Mouse (Mus musculus) mouse embryonic stem cell (cell line): Measurements from ENCODE around the gene Cma1.
"Not testable (repeated sequence)": the region's sequence is repeated elsewhere in the genome, so short reads cannot be mapped to it uniquely, and the experiment has no call there.

Experiments used
- in situ Hi-C, 2 experiments: fragments of 300-500 bp; cut with MboI; formaldehyde crosslinking; loops; 1 replicate in 1 of 2; 3 replicates in 1 of 2; pipeline ENCODE4 v1.14.3; 2019 to 2020; ENCODE audit warnings: low sequenced_read_pairs in 2 of 2, low pct_unique_long_range_greater_than_20kb in 1 of 2, mixed read lengths in 1 of 2; ENCODE audit not compliant: unreplicated experiment in 1 of 2

Cma1 gene

DNA sequence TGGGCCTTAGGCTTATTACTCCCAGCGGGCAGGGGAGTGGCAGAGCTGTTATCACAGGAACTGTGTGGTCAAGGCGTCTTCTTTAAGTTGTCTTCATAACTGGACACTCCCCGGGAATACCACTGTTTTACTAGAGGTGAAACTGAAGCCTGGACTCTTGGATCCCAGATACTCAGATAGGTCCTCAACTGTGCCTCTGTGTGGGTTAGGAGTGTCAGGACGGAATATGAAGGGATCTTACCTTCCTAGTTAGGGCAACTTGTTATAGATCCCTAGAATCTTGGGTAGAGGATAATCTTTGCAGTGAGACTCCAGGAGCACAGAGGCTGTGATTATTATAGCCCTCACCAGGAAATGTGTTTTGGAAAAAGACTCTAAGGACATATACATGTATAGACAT, at the start of gene Cma1:
Cma1 (minus strand) TSS at position 101 of the 400 bp plus-strand sequence.
- in situ Hi-C loops = no loop called here

- in situ Hi-C loops = not testable (repeated sequence)
Observed at GRCm38 (mm10) chr14:55987464-55987863, 43.0 kb upstream of the Cma1 start.

- in situ Hi-C loops = not testable (repeated sequence)
Observed at GRCm38 (mm10) chr14:55963900-55964299, 19.4 kb upstream of the Cma1 start.

GRCm38 (mm10) chr14:55963263-55963662, 18.8 kb upstream of the Cma1 start:
- in situ Hi-C loops = no loop called here

DNA sequence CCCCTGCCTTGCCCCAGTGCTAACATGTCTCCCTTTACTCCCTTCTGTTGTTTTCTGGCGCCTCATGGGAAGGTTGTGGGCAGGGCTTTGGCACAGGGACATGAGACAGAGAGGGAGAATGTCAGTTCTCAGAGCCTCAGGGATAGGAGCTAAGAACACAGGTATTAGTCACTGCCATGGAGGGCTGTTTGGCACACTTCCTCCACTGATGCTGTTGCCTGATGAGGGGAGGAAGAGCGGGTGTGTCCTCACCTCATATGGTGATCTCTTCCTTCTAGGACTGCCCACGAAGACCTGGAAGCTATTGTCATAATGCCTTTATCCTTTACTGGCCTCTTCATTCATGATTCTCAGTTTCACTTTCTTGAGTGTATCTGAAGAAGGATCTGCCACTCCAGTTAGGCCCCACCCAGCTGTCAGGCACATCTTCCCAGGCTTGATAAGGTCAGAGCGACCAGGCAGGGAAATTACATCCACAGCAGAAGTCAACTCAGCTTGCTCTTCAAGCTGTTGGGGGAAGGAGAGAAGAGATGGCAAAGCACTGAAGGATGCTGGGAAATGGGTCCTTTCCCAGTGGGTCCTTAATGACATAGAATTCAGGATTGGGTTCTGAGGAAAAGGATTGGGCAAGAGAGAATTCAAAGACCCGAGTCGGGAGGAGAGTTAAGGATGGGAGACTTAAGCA, 6.0 kb upstream of the Cma1 start, which contains the start of gene Cma2:
Cma2 (plus strand) TSS at position 635 of the 685 bp plus-strand sequence.
- in situ Hi-C loops = no loop called here

- in situ Hi-C loops = no loop called here
Observed at GRCm38 (mm10) chr14:55946269-55946969, 1.9 kb upstream of the Cma1 start.

DNA sequence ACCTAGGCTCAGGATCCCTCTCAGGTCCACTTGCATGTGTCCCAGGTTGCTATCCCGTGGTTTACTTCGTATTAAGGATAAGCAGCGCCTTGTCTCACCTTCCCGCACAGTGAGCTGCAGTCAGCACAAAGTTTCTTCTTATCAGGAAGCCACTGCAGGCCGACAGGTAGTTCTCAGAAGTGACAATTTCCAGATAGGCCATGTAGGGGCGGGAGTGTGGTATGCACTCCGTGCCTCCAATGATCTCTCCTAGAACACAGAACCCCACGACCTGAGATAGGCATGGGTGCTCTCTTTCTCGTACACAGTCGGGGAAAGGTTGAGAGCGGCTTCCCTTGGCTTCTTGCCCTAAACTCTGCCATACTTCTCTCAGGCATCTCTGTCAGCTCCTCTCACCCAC, 874 bp downstream of the Cma1 start:
- in situ Hi-C loops = no loop called here

DNA sequence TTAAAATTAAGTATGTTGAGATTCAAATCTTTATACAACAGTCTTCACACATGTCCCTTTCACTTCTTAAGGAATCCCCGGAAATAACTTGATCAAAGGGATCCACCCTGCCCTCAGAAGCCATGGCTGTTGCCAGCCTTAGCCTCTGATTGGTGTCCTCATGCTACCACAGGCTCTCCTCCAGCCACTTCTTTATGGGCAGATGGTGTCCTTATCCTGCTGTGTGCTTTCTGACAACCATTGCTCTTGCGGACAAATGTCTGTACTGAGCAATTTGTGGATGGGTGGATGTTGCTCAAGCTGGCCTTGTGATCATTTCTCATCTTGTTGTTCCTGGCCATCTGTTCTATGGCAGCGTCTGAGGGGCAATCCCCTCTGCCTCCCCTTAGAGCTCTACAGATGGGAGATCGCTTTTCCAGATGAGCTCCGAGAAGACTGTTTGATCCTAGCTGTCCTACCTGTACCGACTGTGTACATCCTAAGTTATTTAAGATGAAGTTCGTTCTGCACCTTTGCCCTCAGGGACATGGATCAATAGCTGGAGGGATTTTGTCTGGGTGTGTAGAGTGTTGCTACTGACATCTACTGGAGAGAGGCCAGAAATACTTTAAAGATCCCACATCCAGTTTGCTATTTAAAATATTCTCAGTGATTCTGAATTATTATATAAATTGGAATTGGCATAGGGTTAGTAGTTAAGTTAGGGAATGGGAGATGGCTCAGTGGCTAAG, 4.2 kb downstream of the Cma1 start:
- in situ Hi-C loops = no loop called here

DNA sequence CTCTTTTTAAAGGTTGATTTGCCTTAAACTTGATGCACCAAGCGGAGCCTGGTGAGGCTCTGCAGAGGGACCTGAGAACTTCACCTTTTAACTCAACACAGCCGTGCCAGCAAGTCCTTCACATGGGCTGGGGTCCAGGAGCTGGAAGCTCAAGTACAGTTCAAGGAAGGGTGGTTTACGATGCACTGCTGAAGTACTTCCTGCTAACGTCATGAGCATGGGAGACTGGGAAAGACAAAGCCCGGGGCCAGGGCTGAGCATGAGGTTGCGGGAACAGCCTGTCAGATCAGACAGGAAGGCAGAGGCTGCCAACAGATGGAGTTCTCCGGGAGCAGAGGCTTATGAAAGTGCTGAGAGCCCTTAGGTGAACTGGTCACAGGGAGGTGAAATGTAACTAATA, 10.9 kb downstream of the Cma1 start:
- in situ Hi-C loops = no loop called here

GRCm38 (mm10) chr14:55929263-55929997, 15.0 kb downstream of the Cma1 start:
- in situ Hi-C loops = no loop called here

DNA sequence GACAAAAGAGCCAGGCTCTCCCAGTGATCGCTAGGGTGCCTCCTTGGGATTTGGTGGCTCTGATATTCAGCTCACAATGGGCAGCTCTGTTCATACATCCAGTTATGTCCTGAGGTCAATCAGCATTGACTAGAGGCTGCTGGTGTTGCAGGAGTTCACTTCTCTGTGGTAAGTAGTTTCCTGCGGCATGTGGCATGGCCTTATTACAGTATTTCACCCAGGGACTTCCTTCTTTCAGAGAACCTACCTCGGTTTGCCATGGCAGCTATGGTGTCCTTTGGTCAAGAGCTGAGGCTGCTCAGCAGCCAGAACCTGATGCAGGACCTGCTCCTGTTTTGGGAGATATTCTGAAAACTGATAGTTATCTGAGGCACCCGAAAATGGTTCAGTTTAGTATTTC, 17.6 kb downstream of the Cma1 start:
- in situ Hi-C loops = no loop called here

GRCm38 (mm10) chr14:55922475-55923232, 21.8 kb downstream of the Cma1 start:
- in situ Hi-C loops = no loop called here

GRCm38 (mm10) chr14:55918240-55919082, 26.0 kb downstream of the Cma1 start:
- in situ Hi-C loops = loop anchor here in 1 of 2 experiments (10.0 kb wide), 1 partner anchor 64 kb away; the partner anchor contains the start of gene Nynrin

DNA sequence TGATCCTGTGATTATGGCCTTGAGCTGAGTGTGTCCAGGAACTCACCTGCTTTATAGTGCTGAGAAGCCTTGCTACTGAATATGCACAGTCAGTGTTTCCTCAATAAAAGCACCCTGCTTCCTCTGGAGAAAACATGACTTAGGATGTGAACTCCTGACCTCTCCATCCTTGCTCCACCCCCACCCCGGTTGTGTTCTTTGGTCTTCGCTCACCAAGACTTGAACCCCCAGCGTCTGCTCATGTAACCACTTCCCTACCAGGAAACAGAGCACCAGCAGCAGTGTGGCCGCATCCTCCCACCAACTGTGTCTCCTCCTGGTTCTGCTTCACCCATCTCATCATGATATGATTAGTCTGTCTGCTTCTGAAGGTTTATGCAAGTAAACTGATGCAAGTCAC, 31.1 kb downstream of the Cma1 start:
- in situ Hi-C loops = loop anchor here in 1 of 2 experiments (5.0 to 10.0 kb wide), 2 partner anchors 36 to 59 kb away; partner anchors contain the start of gene Nynrin

GRCm38 (mm10) chr14:55905518-55905917, 39.0 kb downstream of the Cma1 start:
- in situ Hi-C loops = no loop called here

DNA sequence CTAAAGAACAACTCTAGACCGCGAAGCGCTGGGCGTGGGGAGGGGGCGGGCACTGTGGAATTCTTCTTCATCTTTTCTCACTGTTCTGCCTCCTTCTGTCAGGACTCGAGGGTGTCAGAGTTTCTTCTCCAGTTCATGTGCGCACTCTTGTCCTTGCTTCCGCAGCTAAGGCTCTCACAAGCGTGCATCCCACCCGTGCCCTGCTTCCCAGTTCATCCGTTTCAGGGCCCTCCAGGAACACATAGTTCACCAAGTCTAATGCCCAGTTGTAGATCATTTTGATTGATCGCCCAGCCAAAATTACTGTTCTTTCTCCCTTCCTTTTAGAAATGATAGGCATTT, 44.1 kb downstream of the Cma1 start:
- in situ Hi-C loops = no loop called here

- in situ Hi-C loops = no loop called here
Observed at GRCm38 (mm10) chr14:55899701-55900413, 44.6 kb downstream of the Cma1 start, which contains the start of gene Sdr39u1. TSS of gene Sdr39u1 (minus strand) at chr14:55900293.
